Mouse (Mus musculus): ENCODE measurements at regions not wholly inside any gene's neighbourhood (a gene's known extent, or its start where the extent isn't known, plus 50 kb on each side); places are given as distances from the start of the nearest gene placed in this dataset.

GRCm38 (mm10) chr12:56472856-56473647, 63.7 kb downstream of the Nkx2-1 start:
- H3K36me3 ChIP-seq (ENCODE audit: control insufficient read depth, insufficient read depth, low read length), result no peaks in the 10 kb centered on the region
- 60% methylated on average over 10 of the region's 10 CpGs for WGBS
- no peaks in the 10 kb centered on the region; the same call in 1 of the 2 replicates for H3K27me3 ChIP-seq (replicated peaks; ENCODE audit: control insufficient read depth, insufficient read depth, low read length)
- no peak overlapping the region for H3K27ac ChIP-seq (ENCODE audit: insufficient read depth, low read depth, low read length)
- no peaks in the 10 kb centered on the region for H3K4me1 ChIP-seq (ENCODE audit: control insufficient read depth, insufficient read depth, low read length)
- DNase-seq, result no peak
- TF ChIP-seq CTCF (conservative IDR thresholded peaks at IDR 0.05; ENCODE audit: insufficient read depth, insufficient read length, low read depth, low read length), result no peak
- no peak for TF ChIP-seq POLR2A (IDR thresholded peaks at IDR 0.05; ENCODE audit: low read depth, low read length)
- no peak overlapping the region for H3K4me3 ChIP-seq (ENCODE audit: insufficient read depth, low read depth, low read length)

GRCm38 (mm10) chr12:56470932-56471500, 65.7 kb downstream of the Nkx2-1 start:
- no peaks in the 10 kb centered on the region for H3K36me3 ChIP-seq (ENCODE audit: control insufficient read depth, insufficient read depth, low read length)
- WGBS, result 76% methylated on average over 10 of the region's 10 CpGs
- no peak overlapping the region for H3K4me3 ChIP-seq (ENCODE audit: insufficient read depth, low read depth, low read length)
- TF ChIP-seq POLR2A (IDR thresholded peaks at IDR 0.05; ENCODE audit: low read depth, low read length) (no peak), CTCF (conservative IDR thresholded peaks at IDR 0.05; ENCODE audit: insufficient read depth, insufficient read length, low read depth, low read length) (no peak)
- no peaks in the 10 kb centered on the region for H3K27me3 ChIP-seq (replicated peaks; ENCODE audit: control insufficient read depth, insufficient read depth, low read length)
- no peak for DNase-seq
- H3K27ac ChIP-seq (ENCODE audit: insufficient read depth, low read depth, low read length), result no peak overlapping the region
- no peaks in the 10 kb centered on the region for H3K4me1 ChIP-seq (ENCODE audit: control insufficient read depth, insufficient read depth, low read length)

GRCm38 (mm10) chr12:56459508-56460119, 77.1 kb downstream of the Nkx2-1 start:
- H3K4me3 ChIP-seq (ENCODE audit: insufficient read depth, low read depth, low read length), result no peak overlapping the region
- no peaks in the 10 kb centered on the region; the same call in 1 of the 2 replicates for H3K4me1 ChIP-seq (ENCODE audit: control insufficient read depth, insufficient read depth, low read length)
- no peak for DNase-seq
- no peak overlapping the region for H3K27ac ChIP-seq (ENCODE audit: insufficient read depth, low read depth, low read length)
- 0 out of 2 replicates have a peak, but pooled peaks cover 2% of the 10 kb centered on the region for H3K27me3 ChIP-seq (replicated peaks; ENCODE audit: control insufficient read depth, insufficient read depth, low read length)
- H3K36me3 ChIP-seq (ENCODE audit: control insufficient read depth, insufficient read depth, low read length), result no peaks in the 10 kb centered on the region
- WGBS, result 8% methylated on average over 10 of the region's 10 CpGs
- TF ChIP-seq POLR2A (IDR thresholded peaks at IDR 0.05; ENCODE audit: low read depth, low read length) (no peak), CTCF (conservative IDR thresholded peaks at IDR 0.05; ENCODE audit: insufficient read depth, insufficient read length, low read depth, low read length) (no peak)

- Histone ChIP-seq H3K27ac (ENCODE audit: insufficient read depth, low read depth, low read length) (no peak overlapping the region), H3K27me3 (replicated peaks; ENCODE audit: control insufficient read depth, insufficient read depth, low read length) (0 out of 2 replicates have a peak, but pooled peaks cover 2% of the 10 kb centered on the region), H3K4me1 (ENCODE audit: control insufficient read depth, insufficient read depth, low read length) (no peaks in the 10 kb centered on the region; the same call in 1 of the 2 replicates), H3K36me3 (ENCODE audit: control insufficient read depth, insufficient read depth, low read length) (no peaks in the 10 kb centered on the region), H3K4me3 (ENCODE audit: insufficient read depth, low read depth, low read length) (no peak overlapping the region)
- 11% methylated on average over 16 of the region's 16 CpGs for WGBS
- TF ChIP-seq CTCF (conservative IDR thresholded peaks at IDR 0.05; ENCODE audit: insufficient read depth, insufficient read length, low read depth, low read length) (no peak), POLR2A (IDR thresholded peaks at IDR 0.05; ENCODE audit: low read depth, low read length) (no peak)
- no peak for DNase-seq
Observed at GRCm38 (mm10) chr12:56458665-56459507, 77.8 kb downstream of the Nkx2-1 start.

- no peak overlapping the region for H3K27ac ChIP-seq (ENCODE audit: insufficient read depth, low read depth, low read length)
- no peaks in the 10 kb centered on the region; the same call in 1 of the 2 replicates for H3K4me1 ChIP-seq (ENCODE audit: control insufficient read depth, insufficient read depth, low read length)
- no peaks in the 10 kb centered on the region for H3K36me3 ChIP-seq (ENCODE audit: control insufficient read depth, insufficient read depth, low read length)
- H3K4me3 ChIP-seq (ENCODE audit: insufficient read depth, low read depth, low read length), result no peak overlapping the region
- 50% methylated on average over 5 of the region's 5 CpGs for WGBS
- TF ChIP-seq CTCF (conservative IDR thresholded peaks at IDR 0.05; ENCODE audit: insufficient read depth, insufficient read length, low read depth, low read length), result no peak
- no peak for TF ChIP-seq POLR2A (IDR thresholded peaks at IDR 0.05; ENCODE audit: low read depth, low read length)
- 0 out of 2 replicates have a peak, but pooled peaks cover 2% of the 10 kb centered on the region for H3K27me3 ChIP-seq (replicated peaks; ENCODE audit: control insufficient read depth, insufficient read depth, low read length)
- no peak for DNase-seq
Observed at GRCm38 (mm10) chr12:56457951-56458350, 78.8 kb downstream of the Nkx2-1 start.

GRCm38 (mm10) chr12:56457356-56457755, 79.4 kb downstream of the Nkx2-1 start:
- DNase-seq, result no peak
- Histone ChIP-seq H3K27me3 (replicated peaks; ENCODE audit: control insufficient read depth, insufficient read depth, low read length) (0 out of 2 replicates have a peak, but pooled peaks cover 2% of the 10 kb centered on the region), H3K4me1 (ENCODE audit: control insufficient read depth, insufficient read depth, low read length) (no peaks in the 10 kb centered on the region; the same call in 1 of the 2 replicates), H3K36me3 (ENCODE audit: control insufficient read depth, insufficient read depth, low read length) (no peaks in the 10 kb centered on the region), H3K4me3 (ENCODE audit: insufficient read depth, low read depth, low read length) (no peak overlapping the region), H3K27ac (ENCODE audit: insufficient read depth, low read depth, low read length) (no peak overlapping the region)
- whole genome bisulfite sequencing, result 8% methylated on average over 2 of the region's 2 CpGs
- no peak for TF ChIP-seq CTCF (conservative IDR thresholded peaks at IDR 0.05; ENCODE audit: insufficient read depth, insufficient read length, low read depth, low read length)
- no peak for TF ChIP-seq POLR2A (IDR thresholded peaks at IDR 0.05; ENCODE audit: low read depth, low read length)

Data from kidney, adult 2 months (tissue).